Mouse (Mus musculus): ENCODE results near the gene B2m.
"Not testable (repeated sequence)": the region's sequence is repeated elsewhere in the genome, so short reads cannot be mapped to it uniquely, and the experiment has no call there.

Gene B2m

GRCm38 (mm10) chr2:122147508-122148241 lies at the start of gene B2m:
TSS of gene B2m (plus strand) at chr2:122147686.
- DNase-seq (ENCODE audit: low read depth, low spot score): peak; percentile 92

GRCm38 (mm10) chr2:122097686-122098085 lies 49.8 kb upstream of the B2m start:
- not testable (repeated sequence) for DNase-seq (ENCODE audit: low read depth, low spot score)

- no peak for DNase-seq (ENCODE audit: low read depth, low spot score)
These were observed 45.4 kb upstream of the B2m start for GRCm38 (mm10) chr2:122102070-122102469.

DNA sequence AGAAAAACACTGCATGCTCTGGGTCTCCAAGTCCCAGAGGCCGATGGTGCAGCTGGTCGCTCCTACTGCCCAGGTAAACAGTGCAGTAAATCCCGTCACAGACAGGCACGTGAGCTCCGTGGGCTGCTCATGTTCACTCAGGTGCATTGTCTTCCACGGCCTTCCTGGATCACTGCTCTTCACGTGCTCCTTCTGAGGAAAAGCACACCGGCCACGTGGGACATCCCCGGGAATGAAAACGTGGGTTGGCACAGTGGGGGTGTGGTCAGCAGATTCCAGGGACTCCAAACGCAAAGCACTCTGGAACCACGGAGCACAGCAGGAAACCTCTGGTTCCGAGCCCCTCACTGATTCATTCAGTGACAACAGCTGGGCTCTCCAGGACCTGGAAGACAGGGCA lies 39.4 kb upstream of the B2m start:
- no peak for DNase-seq (ENCODE audit: low read depth, low spot score)

- DNase-seq (ENCODE audit: low read depth, low spot score): no peak
These were observed 37.8 kb upstream of the B2m start for GRCm38 (mm10) chr2:122109714-122110113.

GRCm38 (mm10) chr2:122116888-122117287 lies 30.6 kb upstream of the B2m start:
- no peak for DNase-seq (ENCODE audit: low read depth, low spot score)

GRCm38 (mm10) chr2:122117961-122118958 lies 29.2 kb upstream of the B2m start, which contains the start of gene Spg11:
TSS of gene Spg11 (minus strand) at chr2:122118386.
- peak; percentile 96 for DNase-seq (ENCODE audit: low read depth, low spot score)

GRCm38 (mm10) chr2:122125680-122126572 lies 21.6 kb upstream of the B2m start:
- DNase-seq (ENCODE audit: low read depth, low spot score): no peak

GRCm38 (mm10) chr2:122126765-122127347 lies 20.6 kb upstream of the B2m start:
- no peak for DNase-seq (ENCODE audit: low read depth, low spot score)

DNA sequence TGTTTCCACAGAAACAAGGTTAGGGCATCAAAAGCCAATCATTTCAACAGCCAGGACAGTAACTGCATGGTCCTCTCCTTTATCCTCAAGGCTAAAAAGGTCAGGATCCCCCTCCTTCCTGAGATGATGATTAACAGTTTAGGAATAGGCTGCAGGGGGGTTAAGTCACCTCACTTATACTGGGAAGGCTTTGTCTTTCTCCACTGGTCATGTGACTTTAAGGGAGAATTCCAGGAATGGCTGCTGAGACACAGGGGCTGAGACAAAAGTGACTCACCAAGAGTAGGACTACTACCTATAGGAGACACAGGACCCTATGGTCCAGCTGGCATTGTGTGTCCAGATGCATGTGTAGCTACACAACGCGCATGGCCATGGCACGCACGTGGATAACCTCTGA lies 19.9 kb upstream of the B2m start:
- no peak for DNase-seq (ENCODE audit: low read depth, low spot score)

- DNase-seq (ENCODE audit: low read depth, low spot score): no peak
These were observed 15.4 kb upstream of the B2m start for GRCm38 (mm10) chr2:122132078-122132477.

- DNase-seq (ENCODE audit: low read depth, low spot score): no peak
These were observed 14.9 kb upstream of the B2m start for GRCm38 (mm10) chr2:122132618-122133017.

DNA sequence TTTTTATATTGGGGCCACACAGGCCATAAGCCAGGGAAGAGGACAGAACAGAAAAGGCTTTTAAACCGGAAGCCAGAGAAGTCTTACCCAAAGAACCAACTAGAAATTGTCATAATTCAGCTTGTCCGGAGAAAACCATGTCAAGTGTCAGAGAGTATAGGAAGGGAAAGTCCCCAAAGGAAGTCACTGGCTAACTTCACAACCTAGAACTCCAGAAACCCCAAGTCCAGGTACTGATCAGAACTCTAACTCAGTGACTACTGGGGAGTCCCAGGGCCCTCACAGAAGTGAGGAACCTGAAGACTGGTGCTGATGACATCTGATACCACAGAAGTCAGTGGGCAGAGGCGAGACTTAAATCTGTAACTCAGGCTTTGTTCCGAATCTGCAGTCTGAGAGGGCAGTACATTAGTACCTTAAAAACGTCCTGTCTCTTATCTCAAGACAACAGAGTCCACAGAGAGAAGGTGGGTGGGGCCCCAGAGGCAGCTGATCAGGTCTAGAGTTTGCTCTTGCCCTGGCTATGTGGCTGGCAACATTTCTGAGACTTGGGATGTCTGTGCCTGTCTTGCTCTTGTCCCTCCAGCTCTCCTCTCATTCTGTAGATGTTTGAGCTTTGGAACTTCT lies 9.5 kb upstream of the B2m start:
- DNase-seq (ENCODE audit: low read depth, low spot score): no peak

DNA sequence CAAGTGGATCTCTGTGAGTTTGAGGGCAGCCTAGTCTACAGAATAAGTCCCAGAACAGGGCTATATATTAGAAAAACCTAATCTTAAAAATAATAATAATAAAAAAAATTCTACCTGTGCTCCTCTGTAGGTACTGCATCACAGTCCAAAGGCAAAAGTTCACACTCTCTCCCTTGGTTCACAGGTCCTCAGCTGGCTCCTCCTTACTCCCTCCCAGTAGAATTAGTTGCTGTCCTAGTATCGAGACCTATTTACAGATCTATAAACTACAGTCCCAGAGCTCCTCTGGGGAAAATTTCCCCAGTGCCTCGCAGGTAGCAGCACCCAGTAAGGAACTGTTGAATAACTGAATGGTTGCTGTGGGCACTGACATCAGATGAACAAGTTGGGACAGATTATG lies 6.7 kb upstream of the B2m start:
- no peak for DNase-seq (ENCODE audit: low read depth, low spot score)

DNA sequence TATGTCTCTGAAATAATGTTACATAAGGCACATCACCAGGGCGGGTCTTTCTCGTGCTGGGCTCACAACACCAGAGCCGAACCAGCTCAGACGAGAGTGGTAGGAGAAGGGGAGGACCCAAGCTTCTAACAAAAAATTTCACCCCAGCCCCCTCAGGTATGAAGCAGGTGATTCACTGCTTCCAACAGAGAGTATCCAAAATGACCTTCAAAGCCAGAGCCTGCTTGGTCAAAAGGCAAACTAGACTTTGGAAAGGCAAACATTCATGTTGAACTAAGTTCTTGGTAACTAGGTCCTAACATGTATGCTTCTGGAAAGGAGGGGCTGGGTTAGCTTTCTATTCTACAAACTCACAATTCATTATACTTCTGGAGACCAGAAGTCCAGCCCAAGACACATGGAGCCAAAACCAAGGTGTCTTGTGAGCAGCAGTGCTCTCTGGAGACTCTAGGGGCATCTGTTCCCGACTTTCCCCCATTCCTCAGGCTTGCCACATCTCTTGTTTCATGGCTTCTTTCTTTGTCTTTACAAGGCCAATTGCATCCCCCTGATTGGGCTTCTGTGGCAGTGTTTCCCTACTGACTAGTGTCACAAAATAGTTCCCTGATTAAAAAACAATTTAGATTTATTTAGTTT lies 6.0 kb upstream of the B2m start:
- no peak for DNase-seq (ENCODE audit: low read depth, low spot score)

GRCm38 (mm10) chr2:122143111-122143510 lies 4.4 kb upstream of the B2m start:
- no peak for DNase-seq (ENCODE audit: low read depth, low spot score)

GRCm38 (mm10) chr2:122145756-122146155 lies 1.7 kb upstream of the B2m start:
- DNase-seq (ENCODE audit: low read depth, low spot score): no peak

GRCm38 (mm10) chr2:122146687-122147086 lies 799 bp upstream of the B2m start:
- DNase-seq (ENCODE audit: low read depth, low spot score): no peak

GRCm38 (mm10) chr2:122148242-122148917 lies 894 bp downstream of the B2m start:
- no peak for DNase-seq (ENCODE audit: low read depth, low spot score)

GRCm38 (mm10) chr2:122149316-122149715 lies 1.8 kb downstream of the B2m start:
- no peak for DNase-seq (ENCODE audit: low read depth, low spot score)

All from telencephalon, adult 2 months (tissue).